Mouse (Mus musculus): ENCODE measurements around the gene Txndc5. TPM values are rescaled to one million over a fixed set of nuclear protein-coding genes. Genes with fewer than 3 reads are reported as not detected.
A peak's percentile ranks its signal among the peaks of the same experiment; 100 is the strongest.

Gene Txndc5
- total RNA-seq, 2 experiments from 2014 or later, result 134 to 198 TPM

DNA sequence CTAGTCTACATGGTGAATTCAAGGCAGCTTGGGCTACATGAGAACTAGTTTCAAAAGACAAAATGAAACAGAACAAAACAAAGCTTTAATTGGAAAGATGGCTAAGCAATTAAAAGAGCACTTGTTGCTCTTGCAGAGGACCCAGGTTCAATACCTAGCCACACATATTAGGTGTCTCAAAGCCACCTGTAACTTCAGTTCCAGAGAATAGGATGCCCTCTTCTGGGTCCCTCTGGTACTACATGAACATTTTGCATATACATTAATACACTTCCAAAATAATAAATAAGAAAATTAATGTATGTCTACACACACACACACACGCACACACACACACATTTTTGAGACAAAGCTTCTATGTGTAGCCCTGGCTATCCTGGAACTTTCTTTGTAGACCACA is 65.2 kb downstream of the Txndc5 start:
- peak in 1 of 2 experiments; percentile 18 for DNase-seq

DNA sequence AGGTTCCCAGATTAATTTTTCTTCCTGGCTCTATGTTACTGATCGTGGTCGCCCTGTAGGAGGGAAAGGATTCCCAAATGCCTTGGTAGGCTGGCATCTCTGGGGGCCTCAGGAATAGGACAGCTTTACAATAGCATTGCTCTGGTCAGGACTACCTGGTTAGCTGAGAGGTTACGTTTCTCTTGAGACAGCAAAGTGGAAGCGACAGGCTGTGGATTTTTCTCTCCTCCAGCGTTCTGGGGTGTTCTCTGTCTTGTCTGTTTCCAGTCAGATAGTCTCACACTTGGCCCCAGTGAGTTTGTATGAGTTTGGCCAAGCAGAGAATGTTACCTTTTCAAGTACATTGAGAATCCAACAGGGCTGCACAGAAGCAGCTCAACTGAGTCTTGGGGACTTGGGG is 77.2 kb downstream of the Txndc5 start:
- DNase-seq, result no peak

Other genes starting within 250 kb of the Txndc5 start
- gene Bmp6, start 183.7 kb downstream of the Txndc5 start, total RNA-seq (2021), result 1 to 10 TPM; 6.5 to 9.1 TPM
- 10 to 100 TPM; 19.8 to 25.7 TPM for gene Bloc1s5, start 106.3 kb upstream of the Txndc5 start, total RNA-seq (2021)
- gene Eef1e1, start 130.2 kb upstream of the Txndc5 start, total RNA-seq (2021), result 10 to 100 TPM; 36.6 to 44.1 TPM